Mouse (Mus musculus) layer of hippocampus, adult 9-10 months (tissue): ENCODE measurements at regions not wholly inside any gene's neighbourhood (a gene's known extent, or its start where the extent isn't known, plus 50 kb on each side); places are given as distances from the start of the nearest gene placed in this dataset.

Experiments used
- DNase-seq: peaks from one replicate; pipeline ENCODE4 v3.0.0; 2022; ENCODE audit warnings: low spot score

DNA sequence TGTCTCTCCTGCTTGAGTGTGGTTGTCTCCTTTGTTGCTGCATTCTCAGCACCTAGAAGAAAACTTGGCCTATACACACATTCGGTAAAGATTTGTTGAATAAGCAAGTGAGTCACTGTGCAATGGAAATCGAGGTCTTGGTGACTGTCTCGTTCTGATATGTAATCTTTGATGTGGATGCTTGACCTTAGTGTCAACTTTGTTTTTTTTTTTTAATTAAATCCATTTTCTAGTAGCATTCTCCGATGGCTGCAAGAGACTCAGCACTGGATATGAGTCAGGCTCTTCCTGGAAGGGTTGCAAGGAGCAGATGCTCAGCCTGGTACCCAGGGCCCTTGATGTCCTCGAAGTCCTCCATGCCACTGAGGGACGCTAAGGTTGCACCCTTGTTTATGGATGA lies 50.9 kb upstream of the Ampd3 start:
- no peak for DNase-seq
